Mouse (Mus musculus): ENCODE measurements around the gene Garnl3. TPM values are rescaled to one million over a fixed set of nuclear protein-coding genes. Genes with fewer than 3 reads are reported as not detected.
A peak's percentile ranks its signal among the peaks of the same experiment; 100 is the strongest.

Gene Garnl3
- polyA plus RNA-seq, 1 experiment from 2014 or later: 18.5 TPM

- Histone ChIP-seq H3K9ac (ENCODE audit: low read depth, low read length) (no peak overlapping the region), H3K4me2 (replicated peaks; ENCODE audit: low read depth, low read length) (no peak overlapping the region), H3K4me3 (ENCODE audit: low read depth, low read length) (no peak overlapping the region), H3K27ac (ENCODE audit: low read depth, low read length) (no peak overlapping the region), H3K9me3 (ENCODE audit: control insufficient read depth, low read length) (no peaks in the 10 kb centered on the region), H3K36me3 (ENCODE audit: control insufficient read depth, insufficient read depth, low read length) (0 out of 2 replicates have a peak, but pooled peaks cover 2% of the 10 kb centered on the region), H3K27me3 (ENCODE audit: control insufficient read depth, insufficient read depth, low read length) (no peaks in the 10 kb centered on the region), H3K4me1 (replicated peaks; ENCODE audit: control insufficient read depth, insufficient read depth, low read length) (peaks cover 10% of the 10 kb centered on the region; the same call in 1 of the 2 replicates)
- no peak for ATAC-seq (ENCODE audit: low FRiP score)
- WGBS: 26% methylated on average over 10 of the region's 10 CpGs
- DNase-seq (ENCODE audit: low spot score): no peak
These were observed 166.6 kb downstream of the Garnl3 start for GRCm38 (mm10) chr2:32964659-32965457.

- H3K27me3 ChIP-seq (ENCODE audit: control insufficient read depth, insufficient read depth, low read length): no peaks in the 10 kb centered on the region
- no peaks in the 10 kb centered on the region for H3K9me3 ChIP-seq (ENCODE audit: control insufficient read depth, low read length)
- ATAC-seq (ENCODE audit: low FRiP score): no peak
- H3K9ac ChIP-seq (ENCODE audit: low read depth, low read length): 0 out of 2 replicates have a peak overlapping the region, but pooled peaks have one; percentile 19
- H3K4me2 ChIP-seq (replicated peaks; ENCODE audit: low read depth, low read length): no peak overlapping the region
- no peak overlapping the region for H3K27ac ChIP-seq (ENCODE audit: low read depth, low read length)
- no peak for DNase-seq (ENCODE audit: low spot score)
- no peak overlapping the region; the same call in 1 of the 2 replicates for H3K4me3 ChIP-seq (ENCODE audit: low read depth, low read length)
- 0 out of 2 replicates have a peak, but pooled peaks cover 2% of the 10 kb centered on the region for H3K36me3 ChIP-seq (ENCODE audit: control insufficient read depth, insufficient read depth, low read length)
- WGBS: 78% methylated on average over 1 of the region's 1 CpGs
- H3K4me1 ChIP-seq (replicated peaks; ENCODE audit: control insufficient read depth, insufficient read depth, low read length): peaks cover 10% of the 10 kb centered on the region; the same call in 1 of the 2 replicates
These were observed 167.5 kb downstream of the Garnl3 start for GRCm38 (mm10) chr2:32963981-32964380.

GRCm38 (mm10) chr2:32963544-32963943 lies 167.9 kb downstream of the Garnl3 start:
- DNase-seq (ENCODE audit: low spot score) (no peak), ATAC-seq (ENCODE audit: low FRiP score) (no peak)
- H3K27me3 ChIP-seq (ENCODE audit: control insufficient read depth, insufficient read depth, low read length): no peaks in the 10 kb centered on the region
- 0 out of 2 replicates have a peak overlapping the region, but pooled peaks have one; percentile 19 for H3K9ac ChIP-seq (ENCODE audit: low read depth, low read length)
- H3K9me3 ChIP-seq (ENCODE audit: control insufficient read depth, low read length): no peaks in the 10 kb centered on the region
- peak overlapping the region; percentile 51; the same call in 1 of the 2 replicates for H3K4me3 ChIP-seq (ENCODE audit: low read depth, low read length)
- peak overlapping the region; percentile 87; the same call in 1 of the 2 replicates for H3K4me2 ChIP-seq (replicated peaks; ENCODE audit: low read depth, low read length)
- no peak overlapping the region for H3K27ac ChIP-seq (ENCODE audit: low read depth, low read length)
- 0 out of 2 replicates have a peak, but pooled peaks cover 2% of the 10 kb centered on the region for H3K36me3 ChIP-seq (ENCODE audit: control insufficient read depth, insufficient read depth, low read length)
- 72% methylated on average over 4 of the region's 4 CpGs for WGBS
- H3K4me1 ChIP-seq (replicated peaks; ENCODE audit: control insufficient read depth, insufficient read depth, low read length): peaks cover 10% of the 10 kb centered on the region; the same call in 1 of the 2 replicates

- 0 out of 2 replicates have a peak overlapping the region, but pooled peaks have one; percentile 24 for H3K27ac ChIP-seq (ENCODE audit: low read depth, low read length)
- H3K9ac ChIP-seq (ENCODE audit: low read depth, low read length): peak overlapping the region; percentile 81
- H3K4me3 ChIP-seq (ENCODE audit: low read depth, low read length): peak overlapping the region; percentile 51
- 0 out of 2 replicates have a peak, but pooled peaks cover 2% of the 10 kb centered on the region for H3K36me3 ChIP-seq (ENCODE audit: control insufficient read depth, insufficient read depth, low read length)
- no peaks in the 10 kb centered on the region for H3K27me3 ChIP-seq (ENCODE audit: control insufficient read depth, insufficient read depth, low read length)
- peak overlapping the region; percentile 87 for H3K4me2 ChIP-seq (replicated peaks; ENCODE audit: low read depth, low read length)
- DNase-seq (ENCODE audit: low spot score) (no peak), ATAC-seq (ENCODE audit: low FRiP score) (no peak)
- no peaks in the 10 kb centered on the region for H3K9me3 ChIP-seq (ENCODE audit: control insufficient read depth, low read length)
- WGBS: 10% methylated on average over 9 of the region's 9 CpGs
- peaks cover 10% of the 10 kb centered on the region; the same call in 1 of the 2 replicates for H3K4me1 ChIP-seq (replicated peaks; ENCODE audit: control insufficient read depth, insufficient read depth, low read length)
These were observed 168.6 kb downstream of the Garnl3 start for GRCm38 (mm10) chr2:32962875-32963220.

- H3K27me3 ChIP-seq (ENCODE audit: control insufficient read depth, insufficient read depth, low read length): no peaks in the 10 kb centered on the region
- H3K9me3 ChIP-seq (ENCODE audit: control insufficient read depth, low read length): no peaks in the 10 kb centered on the region
- 0 out of 2 replicates have a peak, but pooled peaks have one; percentile 1 for ATAC-seq (ENCODE audit: low FRiP score)
- H3K4me1 ChIP-seq (replicated peaks; ENCODE audit: control insufficient read depth, insufficient read depth, low read length): peaks cover 5% of the 10 kb centered on the region; the same call in 1 of the 2 replicates
- H3K4me2 ChIP-seq (replicated peaks; ENCODE audit: low read depth, low read length): peak overlapping the region; percentile 87
- H3K27ac ChIP-seq (ENCODE audit: low read depth, low read length): peak overlapping the region; percentile 80
- H3K9ac ChIP-seq (ENCODE audit: low read depth, low read length): peak overlapping the region; percentile 81
- H3K4me3 ChIP-seq (ENCODE audit: low read depth, low read length): peak overlapping the region; percentile 51
- no peak for DNase-seq (ENCODE audit: low spot score)
- H3K36me3 ChIP-seq (ENCODE audit: control insufficient read depth, insufficient read depth, low read length): 0 out of 2 replicates have a peak, but pooled peaks cover 2% of the 10 kb centered on the region
- 1% methylated on average over 33 of the region's 33 CpGs for WGBS
These were observed 169.2 kb downstream of the Garnl3 start for GRCm38 (mm10) chr2:32962062-32962874.

GRCm38 (mm10) chr2:32961192-32961995 lies 170.1 kb downstream of the Garnl3 start, which contains the start of the genes Rpl12 and Lrsam1:
Gene Rpl12 (plus strand): TSS chr2:32961559.
Gene Lrsam1 (minus strand): TSS chr2:32961614.
- Histone ChIP-seq H3K27me3 (ENCODE audit: control insufficient read depth, insufficient read depth, low read length) (no peaks in the 10 kb centered on the region), H3K9me3 (ENCODE audit: control insufficient read depth, low read length) (no peaks in the 10 kb centered on the region), H3K27ac (ENCODE audit: low read depth, low read length) (peak within 1 kb of the TSS; percentile 80), H3K4me2 (replicated peaks; ENCODE audit: low read depth, low read length) (peak within 1 kb of the TSS; percentile 87), H3K4me1 (replicated peaks; ENCODE audit: control insufficient read depth, insufficient read depth, low read length) (peaks cover 5% of the 10 kb centered on the region; the same call in 1 of the 2 replicates), H3K36me3 (ENCODE audit: control insufficient read depth, insufficient read depth, low read length) (0 out of 2 replicates have a peak, but pooled peaks cover 2% of the 10 kb centered on the region), H3K9ac (ENCODE audit: low read depth, low read length) (peak within 1 kb of the TSS; percentile 81), H3K4me3 (ENCODE audit: low read depth, low read length) (peak within 1 kb of the TSS; percentile 51)
- DNase-seq (ENCODE audit: low spot score): peak; percentile 95
- ATAC-seq (ENCODE audit: low FRiP score): peak; percentile 95
- 5% methylated on average over 48 of the region's 55 CpGs for WGBS

- Histone ChIP-seq H3K9ac (ENCODE audit: low read depth, low read length) (peak overlapping the region; percentile 81; the same call in 1 of the 2 replicates), H3K4me2 (replicated peaks; ENCODE audit: low read depth, low read length) (no peak overlapping the region; the same call in 1 of the 2 replicates), H3K4me3 (ENCODE audit: low read depth, low read length) (no peak overlapping the region), H3K4me1 (replicated peaks; ENCODE audit: control insufficient read depth, insufficient read depth, low read length) (peaks cover 5% of the 10 kb centered on the region; the same call in 1 of the 2 replicates), H3K36me3 (ENCODE audit: control insufficient read depth, insufficient read depth, low read length) (0 out of 2 replicates have a peak, but pooled peaks cover 2% of the 10 kb centered on the region), H3K9me3 (ENCODE audit: control insufficient read depth, low read length) (no peaks in the 10 kb centered on the region), H3K27ac (ENCODE audit: low read depth, low read length) (no peak overlapping the region), H3K27me3 (ENCODE audit: control insufficient read depth, insufficient read depth, low read length) (no peaks in the 10 kb centered on the region)
- ATAC-seq (ENCODE audit: low FRiP score) (no peak), DNase-seq (ENCODE audit: low spot score) (no peak)
- 90% methylated on average over 4 of the region's 4 CpGs for WGBS
These were observed 171.2 kb downstream of the Garnl3 start for GRCm38 (mm10) chr2:32960273-32960672.

All from hindbrain, embryonic 11.5 days (tissue).